In genomic region chr4:45577631-45578030, GRCm38 (mm10) we compare ENCODE assay signal across 25 mouse cellular contexts. TPM values are rescaled to one million over a fixed set of nuclear protein-coding genes. Genes with fewer than 3 reads are reported as not detected.
DNase-seq lines count a peak whose midpoint lies in the region; ATAC-seq lines count a peak whose summit lies in the region.
"Had no signal": no experiment of that assay in that cellular context is flagged by ENCODE, and none has a peak within 500 bp of the region (broad histone marks: within the 10 kb centered on the region; RNA-seq: fewer than 3 reads in every experiment).

No protein-coding gene starts in this region.

- no peak overlapping the region for H3K9ac ChIP-seq in hindbrain, embryonic 11.5 days (ENCODE audit: low read depth, low read length)
- no peak overlapping the region for H3K9ac ChIP-seq in hindbrain, embryonic 16.5 days (ENCODE audit: low read depth, low read length)
- H3K9ac ChIP-seq in hindbrain, embryonic 13.5 days: peak overlapping the region; percentile 35; the same call in 1 of the 2 replicates
- H3K9ac ChIP-seq: forebrain, postnatal 0 days; heart, embryonic 15.5 days; limb, embryonic 15.5 days; liver, embryonic 14.5 days; lung, embryonic 14.5 days; neural tube, embryonic 13.5 days; stomach, embryonic 15.5 days had no signal

- H3K27me3 ChIP-seq in hindbrain, embryonic 11.5 days (ENCODE audit: control insufficient read depth, insufficient read depth, low read length): no peaks in the 10 kb centered on the region
- no peaks in the 10 kb centered on the region for H3K27me3 ChIP-seq in hindbrain, embryonic 16.5 days (replicated peaks; ENCODE audit: control insufficient read depth, insufficient read depth, low read length)
- H3K27me3 ChIP-seq in hindbrain, embryonic 13.5 days: no peaks in the 10 kb centered on the region; the same call in 1 of the 2 replicates
- H3K27me3 ChIP-seq: heart, embryonic 15.5 days; neural tube, embryonic 13.5 days; stomach, embryonic 15.5 days had no signal

- no peak for ATAC-seq in hindbrain, embryonic 11.5 days (ENCODE audit: low FRiP score)
- no peak for ATAC-seq in hindbrain, embryonic 16.5 days
- no peak for ATAC-seq in hindbrain, embryonic 13.5 days (ENCODE audit: low FRiP score)
- no peak for ATAC-seq in frontal cortex, adult (ENCODE audit: low TSS enrichment)
- ATAC-seq: forebrain, postnatal 0 days; inflammation-experienced regulatory T-cells, adult 6 months had no signal

- H3K4me2 ChIP-seq in hindbrain, embryonic 11.5 days (replicated peaks; ENCODE audit: low read depth, low read length): no peak overlapping the region
- no peak overlapping the region for H3K4me2 ChIP-seq in hindbrain, embryonic 16.5 days (ENCODE audit: low read length)
- H3K4me2 ChIP-seq in hindbrain, embryonic 13.5 days: 0 out of 2 replicates have a peak overlapping the region, but pooled peaks have one; percentile 23
- H3K4me2 ChIP-seq: heart, embryonic 15.5 days; limb, embryonic 15.5 days; lung, embryonic 14.5 days; neural tube, embryonic 13.5 days; stomach, embryonic 15.5 days had no signal

- H3K9me3 ChIP-seq in hindbrain, embryonic 11.5 days (ENCODE audit: control insufficient read depth, low read length): no peaks in the 10 kb centered on the region
- H3K9me3 ChIP-seq in hindbrain, embryonic 16.5 days (ENCODE audit: control insufficient read depth, low read length): no peaks in the 10 kb centered on the region
- H3K9me3 ChIP-seq in hindbrain, embryonic 13.5 days: no peaks in the 10 kb centered on the region
- H3K9me3 ChIP-seq: heart, embryonic 15.5 days; limb, embryonic 15.5 days; neural tube, embryonic 13.5 days; stomach, embryonic 15.5 days had no signal

- WGBS in hindbrain, embryonic 11.5 days: 52% methylated on average over 8 of the region's 8 CpGs
- 41% methylated on average over 8 of the region's 8 CpGs for WGBS in hindbrain, embryonic 16.5 days
- WGBS in hindbrain, embryonic 13.5 days: 44% methylated on average over 8 of the region's 8 CpGs

- peak; percentile 23 for DNase-seq in hindbrain, embryonic 11.5 days (ENCODE audit: low spot score)
- DNase-seq in ES-CJ7 (ENCODE audit: low read depth, low spot score) (peak; percentile 53), R1 (ENCODE audit: low read depth, low spot score) (peak; percentile 21)
- no peak for DNase-seq in Muller cell, postnatal 12 days (ENCODE audit: inconsistent ontology term)
- DNase-seq in ovary, postnatal 10 days (ENCODE audit: low spot score): no peak
- DNase-seq: adrenal gland, postnatal 36 days; cerebellum, adult 9-10 months; forebrain, postnatal 0 days; gastrocnemius, postnatal 36 days; heart, postnatal 36 days; kidney, adult 2 months; kidney, postnatal 14 days; lung, embryonic 14.5 days; lung, postnatal 36 days; thymus, postnatal 25 days had no signal

- H3K27ac ChIP-seq in hindbrain, embryonic 11.5 days (ENCODE audit: low read depth, low read length): no peak overlapping the region
- no peak overlapping the region for H3K27ac ChIP-seq in hindbrain, embryonic 16.5 days (ENCODE audit: low read depth, low read length)
- 0 out of 2 replicates have a peak overlapping the region, but pooled peaks have one; percentile 35 for H3K27ac ChIP-seq in hindbrain, embryonic 13.5 days
- H3K27ac ChIP-seq: heart, embryonic 15.5 days; limb, embryonic 15.5 days; liver, embryonic 14.5 days; neural tube, embryonic 13.5 days; stomach, embryonic 15.5 days had no signal

- H3K4me1 ChIP-seq in hindbrain, embryonic 11.5 days (replicated peaks; ENCODE audit: control insufficient read depth, insufficient read depth, low read length): peaks cover 3% of the 10 kb centered on the region; the same call in 1 of the 2 replicates
- peaks cover 3% of the 10 kb centered on the region for H3K4me1 ChIP-seq in hindbrain, embryonic 16.5 days (ENCODE audit: control insufficient read depth, insufficient read depth, low read depth, low read length)
- H3K4me1 ChIP-seq in hindbrain, embryonic 13.5 days (replicated peaks): peaks cover 28% of the 10 kb centered on the region
- H3K4me1 ChIP-seq: megakaryocyte, embryonic 14.5 days had no signal

- no peak overlapping the region for H3K4me3 ChIP-seq in hindbrain, embryonic 11.5 days (ENCODE audit: low read depth, low read length)
- H3K4me3 ChIP-seq in hindbrain, embryonic 16.5 days (ENCODE audit: low read length): no peak overlapping the region
- no peak overlapping the region for H3K4me3 ChIP-seq in hindbrain, embryonic 13.5 days
- H3K4me3 ChIP-seq: heart, embryonic 15.5 days; limb, embryonic 15.5 days; megakaryocyte, embryonic 14.5 days; neural tube, embryonic 13.5 days; stomach, embryonic 15.5 days had no signal

- no peaks in the 10 kb centered on the region for H3K36me3 ChIP-seq in hindbrain, embryonic 11.5 days (ENCODE audit: control insufficient read depth, insufficient read depth, low read length)
- no peaks in the 10 kb centered on the region for H3K36me3 ChIP-seq in hindbrain, embryonic 16.5 days (ENCODE audit: control insufficient read depth, insufficient read depth, low read length)
- no peaks in the 10 kb centered on the region for H3K36me3 ChIP-seq in hindbrain, embryonic 13.5 days
- H3K36me3 ChIP-seq: heart, embryonic 15.5 days; limb, embryonic 15.5 days; neural tube, embryonic 13.5 days; stomach, embryonic 15.5 days had no signal

RNA-seq across cellular contexts. Expression of gene Shb, which starts 45.4 kb away (rescaled TPM):
- 4.2 and 6.2 TPM in 2 replicates for polyA plus RNA-seq in hindbrain, embryonic 11.5 days (2014; fragmentation: Nextera tagmentation; extraction: Ambion mirVana)
- polyA plus RNA-seq in hindbrain, embryonic 16.5 days (2015; fragmentation: Nextera tagmentation; extraction: Ambion mirVana): 2.6 and 3.8 TPM in 2 replicates
- polyA plus RNA-seq in hindbrain, embryonic 13.5 days (2015; fragmentation: Nextera tagmentation; extraction: Ambion mirVana): 3.8 and 5.7 TPM in 2 replicates

Comparison
In these comparisons a context has a peak if more than half of its experiments do, and no peak if none do; other contexts are left out.
1. DNase-seq: peak in hindbrain, embryonic 11.5 days (single experiment), ES-CJ7 (single experiment) and R1 (single experiment); none in Muller cell, postnatal 12 days (single experiment) and ovary, postnatal 10 days (single experiment).